Mouse (Mus musculus): ENCODE measurements around the gene Olfr380. TPM values are rescaled to one million over a fixed set of nuclear protein-coding genes. Genes with fewer than 3 reads are reported as not detected.

The Olfr380 gene
- not detected for total RNA-seq (2021)
- long read RNA-seq, experiment 1 = 0 reads
- long read RNA-seq, experiment 2 = 0 reads

- no peak for DNase-seq (ENCODE audit: low spot score in 2 of 2)
Measured at GRCm38 (mm10) chr11:73457408-73457807, at the start of gene Olfr380. Gene Olfr380 (minus strand): TSS chr11:73457508.

- no peak for DNase-seq (ENCODE audit: low spot score in 2 of 2)
Measured at GRCm38 (mm10) chr11:73491503-73491902, 34.2 kb upstream of the Olfr380 start, which contains the start of gene Olfr381. Gene Olfr381 (minus strand): TSS chr11:73491603.

GRCm38 (mm10) chr11:73428377-73428776 is 28.9 kb downstream of the Olfr380 start, which contains the start of gene Olfr378:
Gene Olfr378 (minus strand): TSS chr11:73428477.
- no peak for DNase-seq (ENCODE audit: low spot score in 2 of 2)

Other genes with a start within 250 kb of the Olfr380 start
- under 1 TPM; 0.27 to 0.80 TPM for gene Trpv1, start 223.2 kb downstream of the Olfr380 start, total RNA-seq (2021)
- gene Trpv3, start 190.1 kb downstream of the Olfr380 start, total RNA-seq (2021) = under 1 TPM; 0.10 to 0.16 TPM
- gene Aspa, start 127.9 kb downstream of the Olfr380 start, total RNA-seq (2021) = 10 to 100 TPM in 1 of 2 experiments, 1 to 10 TPM in 1; 9.9 to 26.6 TPM
- gene Gm49340, start 127.8 kb downstream of the Olfr380 start, total RNA-seq (2021) = not detected
- gene Spata22, start 127.8 kb downstream of the Olfr380 start, total RNA-seq (2021) = 1 to 10 TPM in 1 of 2 experiments, under 1 TPM in 1; 0.96 to 1.0 TPM
- gene Olfr20, start 106.7 kb downstream of the Olfr380 start, total RNA-seq (2021) = not detected
- not detected for gene Olfr376, start 86.3 kb downstream of the Olfr380 start, total RNA-seq (2021)
- not detected for gene Olfr1, start 57.9 kb downstream of the Olfr380 start, total RNA-seq (2021)
- gene Olfr378, start 29.0 kb downstream of the Olfr380 start, total RNA-seq (2021) = not detected
- not detected for gene Olfr381, start 34.1 kb upstream of the Olfr380 start, total RNA-seq (2021)
- not detected for gene Olfr382, start 59.7 kb upstream of the Olfr380 start, total RNA-seq (2021)
- not detected for gene Olfr385, start 135.5 kb upstream of the Olfr380 start, total RNA-seq (2021)
- gene Olfr384, start 141.1 kb upstream of the Olfr380 start, total RNA-seq (2021) = not detected
- gene Zfp735, start 231.3 kb upstream of the Olfr380 start, total RNA-seq (2021) = not detected

Measured in adrenal gland, adult 18-20 months (tissue).